Mouse (Mus musculus): ENCODE data around the gene Cass4.
A peak's percentile ranks its signal among the peaks of the same experiment; 100 is the strongest.

Gene Cass4

GRCm38 (mm10) chr2:172393391-172394051 is at the start of gene Cass4:
Gene Cass4 (plus strand): TSS chr2:172393794.
- no peak for DNase-seq (ENCODE audit: low spot score)

- DNase-seq (ENCODE audit: low spot score): no peak
These were observed 48.9 kb upstream of the Cass4 start for GRCm38 (mm10) chr2:172344669-172345068.

- DNase-seq (ENCODE audit: low spot score): peak; percentile 98
These were observed 48.3 kb upstream of the Cass4 start, which contains the start of gene Fam210b for GRCm38 (mm10) chr2:172345258-172345738. Gene Fam210b (plus strand): TSS chr2:172345565.

- DNase-seq (ENCODE audit: low spot score): no peak
These were observed 47.3 kb upstream of the Cass4 start for GRCm38 (mm10) chr2:172346034-172346929.

GRCm38 (mm10) chr2:172346933-172347611 is 46.5 kb upstream of the Cass4 start:
- no peak for DNase-seq (ENCODE audit: low spot score)

- no peak for DNase-seq (ENCODE audit: low spot score)
These were observed 45.2 kb upstream of the Cass4 start for GRCm38 (mm10) chr2:172348297-172348950.

GRCm38 (mm10) chr2:172349776-172350175 is 43.8 kb upstream of the Cass4 start:
- DNase-seq (ENCODE audit: low spot score): no peak

GRCm38 (mm10) chr2:172350773-172351172 is 42.8 kb upstream of the Cass4 start:
- DNase-seq (ENCODE audit: low spot score): no peak

- peak; percentile 74 for DNase-seq (ENCODE audit: low spot score)
These were observed 40.4 kb upstream of the Cass4 start for GRCm38 (mm10) chr2:172353218-172353617.

- DNase-seq (ENCODE audit: low spot score): no peak
These were observed 38.8 kb upstream of the Cass4 start for GRCm38 (mm10) chr2:172354761-172355160.

GRCm38 (mm10) chr2:172355833-172356232 is 37.8 kb upstream of the Cass4 start:
- no peak for DNase-seq (ENCODE audit: low spot score)

GRCm38 (mm10) chr2:172363176-172363575 is 30.4 kb upstream of the Cass4 start:
- DNase-seq (ENCODE audit: low spot score): no peak

- peak; percentile 97 for DNase-seq (ENCODE audit: low spot score)
These were observed 23.0 kb upstream of the Cass4 start, which contains the start of the genes Aurka and Cstf1 for GRCm38 (mm10) chr2:172370411-172371223. Gene Aurka (minus strand): TSS chr2:172370535. Gene Cstf1 (plus strand): TSS chr2:172370681.

- no peak for DNase-seq (ENCODE audit: low spot score)
These were observed 22.3 kb upstream of the Cass4 start for GRCm38 (mm10) chr2:172371258-172371657.

- no peak for DNase-seq (ENCODE audit: low spot score)
These were observed 17.0 kb upstream of the Cass4 start for GRCm38 (mm10) chr2:172376551-172376950.

GRCm38 (mm10) chr2:172376999-172377515 is 16.5 kb upstream of the Cass4 start:
- DNase-seq (ENCODE audit: low spot score): no peak

- DNase-seq (ENCODE audit: low spot score): peak; percentile 54
These were observed 15.3 kb upstream of the Cass4 start for GRCm38 (mm10) chr2:172378332-172378731.

- DNase-seq (ENCODE audit: low spot score): no peak
These were observed 13.1 kb upstream of the Cass4 start for GRCm38 (mm10) chr2:172380513-172380912.

- no peak for DNase-seq (ENCODE audit: low spot score)
These were observed 12.3 kb upstream of the Cass4 start for GRCm38 (mm10) chr2:172381341-172381740.

GRCm38 (mm10) chr2:172381898-172382297 is 11.7 kb upstream of the Cass4 start:
- no peak for DNase-seq (ENCODE audit: low spot score)

GRCm38 (mm10) chr2:172384715-172385114 is 8.9 kb upstream of the Cass4 start:
- DNase-seq (ENCODE audit: low spot score): no peak
